Mouse (Mus musculus): ENCODE measurements at regions not wholly inside any gene's neighbourhood (a gene's known extent, or its start where the extent isn't known, plus 50 kb on each side); places are given as distances from the start of the nearest gene placed in this dataset.

DNA sequence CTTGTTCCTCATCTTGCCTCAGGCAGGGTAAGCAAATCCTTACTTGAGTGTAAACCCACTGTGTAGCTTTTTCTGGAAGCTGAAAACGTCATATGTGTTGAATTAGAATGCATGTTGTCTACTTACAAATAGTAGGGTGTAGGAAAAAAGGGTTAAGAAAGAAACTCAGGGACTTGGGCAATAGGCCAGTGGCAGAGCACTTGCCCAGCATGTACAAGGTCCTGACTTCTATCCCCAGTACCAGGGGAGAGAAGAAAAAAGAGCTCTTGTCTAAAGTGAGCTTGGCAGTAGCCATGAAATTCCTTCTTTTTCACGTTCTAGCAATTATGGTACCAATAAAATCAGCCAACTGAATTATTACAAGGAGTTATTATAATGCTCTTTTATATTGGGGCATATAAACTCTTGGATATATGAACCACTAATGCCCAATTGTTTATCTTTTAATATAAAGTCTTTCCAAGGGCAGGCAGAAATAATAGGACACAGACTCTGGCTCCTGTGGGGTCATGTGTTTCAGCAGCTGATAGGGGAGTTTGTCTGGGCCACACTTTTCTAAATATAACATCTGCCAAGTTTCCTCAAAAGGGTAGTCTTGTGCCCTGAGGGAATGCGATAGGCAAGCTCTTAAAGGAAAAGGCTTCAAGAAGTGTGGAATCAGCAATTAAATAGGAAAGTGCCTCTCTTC, 63.6 kb upstream of the Ralgapa2 start:
- no peaks in the 10 kb centered on the region for H3K36me3 ChIP-seq (replicated peaks in 1 of 2; ENCODE audit: control insufficient read depth in 1 of 2, insufficient read depth in 1 of 2, low read length in 1 of 2)
- H3K4me3 ChIP-seq (replicated peaks in 1 of 3; ENCODE audit: low read depth in 2 of 3, low read length in 2 of 3, poor library complexity in 1 of 3) = no peak overlapping the region
- no peak overlapping the region for H3K9ac ChIP-seq (ENCODE audit: insufficient read depth, low read depth)
- no peaks in the 10 kb centered on the region for H3K27me3 ChIP-seq (replicated peaks)
- H3K4me1 ChIP-seq (ENCODE audit: control insufficient read depth in 1 of 2, insufficient read depth in 2 of 2) = no peaks in the 10 kb centered on the region
- no peaks in the 10 kb centered on the region for H3K9me3 ChIP-seq (replicated peaks; ENCODE audit: low read length)
- in situ Hi-C loops (cut with MboI; ENCODE audit: low pct_ligation_motif_present, low pct_unique_long_range_greater_than_20kb, low sequenced_read_pairs) (no loop called here), dilution Hi-C loops (cut with MboI; ENCODE audit: extremely low pct_ligation_motif_present, extremely low pct_unique_long_range_greater_than_20kb, low sequenced_read_pairs) (no loop called here)
- no peak overlapping the region for H3K4me2 ChIP-seq (ENCODE audit: insufficient read depth, low read depth, poor library complexity, severe bottlenecking)
- no peaks in the 10 kb centered on the region for H3K79me2 ChIP-seq (replicated peaks; ENCODE audit: control insufficient read depth, extremely low read depth, insufficient read depth, poor library complexity, severe bottlenecking)
- TF ChIP-seq ZNF384 (IDR thresholded peaks at IDR 0.05; ENCODE audit: low read depth, low read length) (no peak), E2F4 (IDR thresholded peaks at IDR 0.05; ENCODE audit: insufficient replicate concordance, low read depth, low read length) (no peak), SMC3 (IDR thresholded peaks at IDR 0.05; ENCODE audit: low read depth, low read length) (no peak), MXI1 (IDR thresholded peaks at IDR 0.05; ENCODE audit: low read depth, low read length) (no peak), CHD1 (IDR thresholded peaks at IDR 0.05; ENCODE audit: low read depth, low read length) (no peak), KAT2A (IDR thresholded peaks at IDR 0.05; ENCODE audit: insufficient replicate concordance, low read length) (no peak), JUND (conservative IDR thresholded peaks at IDR 0.05; ENCODE audit: low read depth, low read length) (no peak)
- H3K27ac ChIP-seq (ENCODE audit: insufficient read depth, low read depth) = no peak overlapping the region
- DNase-seq (ENCODE audit: extremely low read depth) = no peak

DNA sequence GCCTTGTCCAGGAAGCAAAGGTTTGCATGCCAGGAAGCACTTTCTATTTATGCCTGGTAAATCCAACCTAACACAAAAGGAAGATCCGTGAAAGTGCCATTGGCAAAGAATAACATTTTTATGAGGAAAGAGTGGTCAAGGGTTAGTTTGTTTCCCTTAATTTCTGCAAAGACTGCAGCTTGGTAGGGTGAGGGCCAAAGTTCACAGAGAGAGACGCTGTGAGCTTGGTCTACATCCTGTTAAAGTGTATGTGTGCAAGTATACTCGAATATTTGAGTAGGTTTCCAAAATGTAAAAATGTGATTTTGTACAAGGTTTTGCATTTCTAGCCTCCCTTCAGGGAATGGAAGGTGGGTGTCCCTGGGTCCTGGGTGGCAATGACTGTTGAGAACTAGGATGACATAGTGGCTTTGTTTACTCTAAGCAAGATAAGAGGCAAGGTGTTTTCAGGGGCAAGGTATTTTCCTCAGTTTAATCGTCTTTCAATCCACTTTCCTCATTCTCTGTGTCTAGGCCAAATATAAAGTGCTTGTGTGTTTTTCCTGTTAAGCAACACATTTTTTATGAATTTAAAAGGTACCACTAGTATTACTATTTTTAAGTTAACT, 64.3 kb upstream of the Ralgapa2 start:
- no peaks in the 10 kb centered on the region for H3K4me1 ChIP-seq (ENCODE audit: control insufficient read depth in 1 of 2, insufficient read depth in 2 of 2)
- no peak for TF ChIP-seq ZNF384 (IDR thresholded peaks at IDR 0.05; ENCODE audit: low read depth, low read length)
- TF ChIP-seq MAZ (IDR thresholded peaks at IDR 0.05; ENCODE audit: low read depth, low read length) = no peak
- no peak for TF ChIP-seq E2F4 (IDR thresholded peaks at IDR 0.05; ENCODE audit: insufficient replicate concordance, low read depth, low read length)
- no peak for TF ChIP-seq IRF4 (IDR thresholded peaks at IDR 0.05; ENCODE audit: low read depth, low read length)
- TF ChIP-seq POLR2A (IDR thresholded peaks at IDR 0.05; ENCODE audit: low read depth, low read length) = no peak
- no peak for TF ChIP-seq BHLHE40 (IDR thresholded peaks at IDR 0.05; ENCODE audit: low read depth, low read length)
- H3K79me2 ChIP-seq (replicated peaks; ENCODE audit: control insufficient read depth, extremely low read depth, insufficient read depth, poor library complexity, severe bottlenecking) = no peaks in the 10 kb centered on the region
- no peaks in the 10 kb centered on the region for H3K9me3 ChIP-seq (replicated peaks; ENCODE audit: low read length)
- in situ Hi-C loops (cut with MboI; ENCODE audit: low pct_ligation_motif_present, low pct_unique_long_range_greater_than_20kb, low sequenced_read_pairs) = no loop called here
- H3K9ac ChIP-seq (ENCODE audit: insufficient read depth, low read depth) = no peak overlapping the region
- no peak overlapping the region for H3K4me2 ChIP-seq (ENCODE audit: insufficient read depth, low read depth, poor library complexity, severe bottlenecking)
- H3K27ac ChIP-seq (ENCODE audit: insufficient read depth, low read depth) = no peak overlapping the region
- H3K36me3 ChIP-seq (replicated peaks in 1 of 2; ENCODE audit: control insufficient read depth in 1 of 2, insufficient read depth in 1 of 2, low read length in 1 of 2) = no peaks in the 10 kb centered on the region
- H3K27me3 ChIP-seq (replicated peaks) = no peaks in the 10 kb centered on the region
- no peak for DNase-seq (ENCODE audit: extremely low read depth)
- no peak overlapping the region for H3K4me3 ChIP-seq (replicated peaks in 1 of 3; ENCODE audit: low read depth in 2 of 3, low read length in 2 of 3, poor library complexity in 1 of 3)
- dilution Hi-C loops (cut with MboI; ENCODE audit: extremely low pct_ligation_motif_present, extremely low pct_unique_long_range_greater_than_20kb, low sequenced_read_pairs) = no loop called here

DNA sequence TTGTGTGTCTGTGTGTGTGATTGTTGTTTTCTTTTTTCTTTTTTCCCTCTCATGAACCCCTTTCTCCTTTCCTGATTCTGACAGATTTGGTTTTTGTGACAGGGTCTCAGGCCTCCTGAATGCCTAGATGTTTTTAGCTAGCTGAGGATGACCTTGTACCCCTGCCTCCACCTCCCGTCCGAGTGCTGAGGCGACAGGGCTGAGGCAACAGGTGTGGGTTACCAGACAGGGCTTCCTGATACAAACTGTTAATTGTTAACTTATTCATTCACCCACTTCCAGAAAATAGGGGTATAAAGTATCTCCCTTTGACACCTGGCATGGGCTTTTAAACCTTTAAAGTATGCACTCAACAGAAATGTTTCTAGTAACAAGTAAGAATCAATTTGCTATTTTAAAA, 65.0 kb upstream of the Ralgapa2 start:
- Histone ChIP-seq H3K79me2 (replicated peaks; ENCODE audit: control insufficient read depth, extremely low read depth, insufficient read depth, poor library complexity, severe bottlenecking) (no peaks in the 10 kb centered on the region), H3K36me3 (replicated peaks in 1 of 2; ENCODE audit: control insufficient read depth in 1 of 2, insufficient read depth in 1 of 2, low read length in 1 of 2) (no peaks in the 10 kb centered on the region), H3K9me3 (replicated peaks; ENCODE audit: low read length) (no peaks in the 10 kb centered on the region), H3K4me3 (replicated peaks in 1 of 3; ENCODE audit: low read depth in 2 of 3, low read length in 2 of 3, poor library complexity in 1 of 3) (no peak overlapping the region), H3K9ac (ENCODE audit: insufficient read depth, low read depth) (no peak overlapping the region), H3K27ac (ENCODE audit: insufficient read depth, low read depth) (no peak overlapping the region), H3K4me1 (ENCODE audit: control insufficient read depth in 1 of 2, insufficient read depth in 2 of 2) (no peaks in the 10 kb centered on the region), H3K27me3 (replicated peaks) (no peaks in the 10 kb centered on the region), H3K4me2 (ENCODE audit: insufficient read depth, low read depth, poor library complexity, severe bottlenecking) (no peak overlapping the region)
- dilution Hi-C loops (cut with MboI; ENCODE audit: extremely low pct_ligation_motif_present, extremely low pct_unique_long_range_greater_than_20kb, low sequenced_read_pairs) = no loop called here
- in situ Hi-C loops (cut with MboI; ENCODE audit: low pct_ligation_motif_present, low pct_unique_long_range_greater_than_20kb, low sequenced_read_pairs) = no loop called here
- TF ChIP-seq ETS1 (conservative IDR thresholded peaks at IDR 0.05; ENCODE audit: low read depth, low read length) (no peak), NELFE (IDR thresholded peaks at IDR 0.05; ENCODE audit: low read depth, low read length) (no peak), UBTF (IDR thresholded peaks at IDR 0.05; ENCODE audit: low read depth, low read length) (no peak), TBP (conservative IDR thresholded peaks at IDR 0.05; ENCODE audit: low read depth, low read length) (no peak), CTCF (conservative IDR thresholded peaks at IDR 0.05 in 1 of 2, IDR thresholded peaks at IDR 0.05 in 1 of 2; ENCODE audit: low read depth in 2 of 2, low read length in 2 of 2) (no peak), SIN3A (IDR thresholded peaks at IDR 0.05; ENCODE audit: low read length) (no peak), MXI1 (IDR thresholded peaks at IDR 0.05; ENCODE audit: low read depth, low read length) (no peak), POLR2AphosphoS2 (IDR thresholded peaks at IDR 0.05; ENCODE audit: low read depth, low read length) (no peak), ZNF384 (IDR thresholded peaks at IDR 0.05; ENCODE audit: low read depth, low read length) (no peak), MAZ (IDR thresholded peaks at IDR 0.05; ENCODE audit: low read depth, low read length) (no peak)
- DNase-seq (ENCODE audit: extremely low read depth) = no peak

All from CH12.LX (cell line).